23 mouse cellular contexts compared by ENCODE assay signal in the genomic region with DNA sequence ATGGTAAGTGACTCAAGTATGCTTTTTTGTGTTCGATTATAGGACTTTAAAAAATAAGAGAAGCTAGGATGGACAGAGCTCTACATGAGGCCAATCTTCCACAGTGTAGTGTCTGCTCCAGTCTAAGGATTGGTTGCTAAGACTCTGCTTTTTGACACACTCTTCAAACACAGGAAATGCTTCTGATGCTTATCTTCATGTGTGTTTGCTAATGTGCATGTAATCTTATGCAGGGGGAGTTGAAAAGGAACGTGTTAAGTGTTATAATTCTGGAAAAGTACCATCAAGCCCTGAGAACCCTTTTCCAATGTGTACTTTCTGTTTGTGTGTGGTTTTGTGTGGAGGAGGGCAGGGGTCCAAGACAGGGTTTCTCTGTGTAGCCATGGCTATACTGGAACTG.
A peak's percentile ranks its signal among the peaks of the same experiment; 100 is the strongest.
DNase-seq lines count a peak whose midpoint lies in the region; ATAC-seq lines count a peak whose summit lies in the region.
"Had no signal": no experiment of that assay in that cellular context is flagged by ENCODE, and none has a peak within 500 bp of the region (broad histone marks: within the 10 kb centered on the region; RNA-seq: fewer than 3 reads in every experiment).

No protein-coding gene starts in this region.

- no peaks in the 10 kb centered on the region for H3K9me3 ChIP-seq in midbrain, embryonic 11.5 days (ENCODE audit: control insufficient read depth, low read length)
- no peaks in the 10 kb centered on the region for H3K9me3 ChIP-seq in midbrain, embryonic 13.5 days
- H3K9me3 ChIP-seq in stomach, embryonic 15.5 days: no peaks in the 10 kb centered on the region
- H3K9me3 ChIP-seq: embryonic facial prominence, embryonic 15.5 days; G1E; heart, embryonic 15.5 days; intestine, embryonic 15.5 days; limb, embryonic 15.5 days; lung, embryonic 15.5 days; midbrain, embryonic 10.5 days had no signal

- no peak overlapping the region for H3K4me3 ChIP-seq in midbrain, embryonic 11.5 days (ENCODE audit: low read depth, low read length)
- H3K4me3 ChIP-seq in midbrain, embryonic 13.5 days (replicated peaks): no peak overlapping the region
- H3K4me3 ChIP-seq in stomach, embryonic 15.5 days (replicated peaks): no peak overlapping the region
- H3K4me3 ChIP-seq: embryonic facial prominence, embryonic 15.5 days; gastrocnemius, adult 2 months; heart, embryonic 15.5 days; intestine, embryonic 15.5 days; limb, embryonic 15.5 days; lung, embryonic 15.5 days; midbrain, embryonic 10.5 days had no signal

- no peaks in the 10 kb centered on the region for H3K36me3 ChIP-seq in midbrain, embryonic 11.5 days (ENCODE audit: control insufficient read depth, insufficient read depth, low read length)
- H3K36me3 ChIP-seq in midbrain, embryonic 13.5 days: peaks cover 6% of the 10 kb centered on the region; the same call in 1 of the 2 replicates
- H3K36me3 ChIP-seq in stomach, embryonic 15.5 days: no peaks in the 10 kb centered on the region
- H3K36me3 ChIP-seq: embryonic facial prominence, embryonic 15.5 days; intestine, embryonic 15.5 days; lung, embryonic 15.5 days had no signal

- no peak for ATAC-seq in midbrain, embryonic 11.5 days (ENCODE audit: low FRiP score)
- no peak for ATAC-seq in midbrain, embryonic 13.5 days
- no peak for ATAC-seq in stomach, embryonic 15.5 days (ENCODE audit: insufficient read depth, low FRiP score, low read depth)
- ATAC-seq: forebrain, embryonic 14.5 days; intestine, embryonic 15.5 days had no signal

- peak; percentile 6 for DNase-seq in midbrain, embryonic 11.5 days (ENCODE audit: low spot score, missing footprints)
- peak; percentile 59 for DNase-seq in CD4-positive, CD25-positive, alpha-beta regulatory T cell, adult 2 months (ENCODE audit: low read depth, low spot score)
- DNase-seq in T-cell, adult 2 months (ENCODE audit: low spot score): peak; percentile 24
- DNase-seq in cerebellum, postnatal 4 days (ENCODE audit: low spot score in 2 of 2): no peak
- no peak for DNase-seq in left cerebral cortex, postnatal 14 days (ENCODE audit: low spot score in 2 of 2)
- DNase-seq: adrenal gland, postnatal 14 days; cerebellum, adult 9-10 months; gastrocnemius, adult 2 months; heart, postnatal 36 days; kidney, adult 8-10 months; kidney, postnatal 14 days had no signal

- intact Hi-C loops in left cerebral cortex, postnatal 14 days (cut with DNase I): no loop called here

- H3K27ac ChIP-seq in midbrain, embryonic 11.5 days (ENCODE audit: low read depth, low read length): no peak overlapping the region
- no peak overlapping the region for H3K27ac ChIP-seq in midbrain, embryonic 13.5 days
- 0 out of 2 replicates have a peak overlapping the region, but pooled peaks have one; percentile 19 for H3K27ac ChIP-seq in stomach, embryonic 15.5 days
- H3K27ac ChIP-seq: embryonic facial prominence, embryonic 15.5 days; gastrocnemius, adult 2 months; heart, embryonic 15.5 days; hindbrain, embryonic 14.5 days; intestine, embryonic 15.5 days; liver, embryonic 14.5 days; lung, embryonic 15.5 days; midbrain, embryonic 10.5 days had no signal

- WGBS in midbrain, embryonic 11.5 days: 86% methylated on average over 2 of the region's 2 CpGs
- WGBS in midbrain, embryonic 13.5 days: 81% methylated on average over 2 of the region's 2 CpGs
- WGBS in stomach, embryonic 15.5 days: 41% methylated on average over 2 of the region's 2 CpGs

- H3K9ac ChIP-seq in midbrain, embryonic 11.5 days (ENCODE audit: low read length): no peak overlapping the region
- H3K9ac ChIP-seq in midbrain, embryonic 13.5 days (replicated peaks): no peak overlapping the region
- no peak overlapping the region for H3K9ac ChIP-seq in stomach, embryonic 15.5 days
- H3K9ac ChIP-seq: embryonic facial prominence, embryonic 15.5 days; heart, embryonic 15.5 days; hindbrain, embryonic 14.5 days; intestine, embryonic 15.5 days; limb, embryonic 15.5 days; liver, embryonic 14.5 days; lung, embryonic 15.5 days had no signal

- H3K4me1 ChIP-seq in midbrain, embryonic 11.5 days (ENCODE audit: control insufficient read depth, insufficient read depth, low read length): peaks cover 3% of the 10 kb centered on the region
- peaks cover 14% of the 10 kb centered on the region for H3K4me1 ChIP-seq in midbrain, embryonic 13.5 days (replicated peaks)
- H3K4me1 ChIP-seq in stomach, embryonic 15.5 days: peaks cover 35% of the 10 kb centered on the region

- H3K27me3 ChIP-seq in midbrain, embryonic 11.5 days (ENCODE audit: control insufficient read depth, insufficient read depth, low read length): no peaks in the 10 kb centered on the region
- H3K27me3 ChIP-seq in midbrain, embryonic 13.5 days: no peaks in the 10 kb centered on the region
- H3K27me3 ChIP-seq in stomach, embryonic 15.5 days (replicated peaks): no peaks in the 10 kb centered on the region
- H3K27me3 ChIP-seq: embryonic facial prominence, embryonic 15.5 days; heart, embryonic 15.5 days; intestine, embryonic 15.5 days; limb, embryonic 15.5 days; lung, embryonic 15.5 days had no signal

- H3K4me2 ChIP-seq in midbrain, embryonic 11.5 days: no peak overlapping the region
- H3K4me2 ChIP-seq in midbrain, embryonic 13.5 days (replicated peaks): no peak overlapping the region
- H3K4me2 ChIP-seq in stomach, embryonic 15.5 days: no peak overlapping the region
- H3K4me2 ChIP-seq: embryonic facial prominence, embryonic 15.5 days; heart, embryonic 15.5 days; hindbrain, embryonic 14.5 days; intestine, embryonic 15.5 days; limb, embryonic 15.5 days; lung, embryonic 15.5 days had no signal

Comparison
In these comparisons a context has a peak if more than half of its experiments do, and no peak if none do; other contexts are left out.
1. DNase-seq: peak in midbrain, embryonic 11.5 days (single experiment), CD4-positive, CD25-positive, alpha-beta regulatory T cell, adult 2 months (single experiment) and T-cell, adult 2 months (single experiment); none in cerebellum, postnatal 4 days (0 of 2) and left cerebral cortex, postnatal 14 days (0 of 2).